Mouse (Mus musculus): ENCODE data around the gene Sfxn3. TPM values are rescaled to one million over a fixed set of nuclear protein-coding genes. Genes with fewer than 3 reads are reported as not detected.
"Not testable (repeated sequence)": the region's sequence is repeated elsewhere in the genome, so short reads cannot be mapped to it uniquely, and the experiment has no call there.

Sfxn3 gene
- polyA plus RNA-seq, 1 experiment = 8.8 TPM

- Histone ChIP-seq H3K27me3 (ENCODE audit: control insufficient read depth, insufficient read depth, low read length) (no peaks in the 10 kb centered on the region), H3K4me1 (ENCODE audit: control insufficient read depth, insufficient read depth, insufficient read length, low read length) (peaks cover 15% of the 10 kb centered on the region), H3K27ac (ENCODE audit: insufficient read depth, low read depth, low read length) (no peak overlapping the region), H3K36me3 (ENCODE audit: control insufficient read depth, insufficient read depth, low read length) (no peaks in the 10 kb centered on the region), H3K4me3 (ENCODE audit: low read depth, low read length) (no peak overlapping the region)
- TF ChIP-seq CTCF (IDR thresholded peaks at IDR 0.05; ENCODE audit: extremely low read depth, insufficient read length, insufficient replicate concordance, low read depth, low read length) (peak; percentile 23; the same call in 1 of the 2 replicates), POLR2A (IDR thresholded peaks at IDR 0.05; ENCODE audit: low read depth, low read length) (no peak)
- 62% methylated on average over 17 of the region's 17 CpGs for WGBS
Observed at GRCm38 (mm10) chr19:45032570-45033332, 14.6 kb upstream of the Sfxn3 start.

GRCm38 (mm10) chr19:45036867-45037266 lies 10.4 kb upstream of the Sfxn3 start:
- WGBS = 42% methylated on average over 16 of the region's 16 CpGs
- Histone ChIP-seq H3K4me3 (ENCODE audit: low read depth, low read length) (no peak overlapping the region), H3K27ac (ENCODE audit: insufficient read depth, low read depth, low read length) (no peak overlapping the region), H3K4me1 (ENCODE audit: control insufficient read depth, insufficient read depth, insufficient read length, low read length) (no peaks in the 10 kb centered on the region), H3K36me3 (ENCODE audit: control insufficient read depth, insufficient read depth, low read length) (no peaks in the 10 kb centered on the region), H3K27me3 (ENCODE audit: control insufficient read depth, insufficient read depth, low read length) (no peaks in the 10 kb centered on the region)
- TF ChIP-seq POLR2A (IDR thresholded peaks at IDR 0.05; ENCODE audit: low read depth, low read length) = no peak
- TF ChIP-seq CTCF (IDR thresholded peaks at IDR 0.05; ENCODE audit: extremely low read depth, insufficient read length, insufficient replicate concordance, low read depth, low read length) = 0 out of 2 replicates have a peak, but pooled peaks have one; percentile 37

- H3K4me3 ChIP-seq (ENCODE audit: low read depth, low read length); H3K27ac ChIP-seq (ENCODE audit: insufficient read depth, low read depth, low read length); H3K36me3 ChIP-seq (ENCODE audit: control insufficient read depth, insufficient read depth, low read length); H3K27me3 ChIP-seq (ENCODE audit: control insufficient read depth, insufficient read depth, low read length); H3K4me1 ChIP-seq (ENCODE audit: control insufficient read depth, insufficient read depth, insufficient read length, low read length): not testable (repeated sequence)
- WGBS = 85% methylated on average over 7 of the region's 7 CpGs
Observed at GRCm38 (mm10) chr19:45038198-45038597, 9.1 kb upstream of the Sfxn3 start.

DNA sequence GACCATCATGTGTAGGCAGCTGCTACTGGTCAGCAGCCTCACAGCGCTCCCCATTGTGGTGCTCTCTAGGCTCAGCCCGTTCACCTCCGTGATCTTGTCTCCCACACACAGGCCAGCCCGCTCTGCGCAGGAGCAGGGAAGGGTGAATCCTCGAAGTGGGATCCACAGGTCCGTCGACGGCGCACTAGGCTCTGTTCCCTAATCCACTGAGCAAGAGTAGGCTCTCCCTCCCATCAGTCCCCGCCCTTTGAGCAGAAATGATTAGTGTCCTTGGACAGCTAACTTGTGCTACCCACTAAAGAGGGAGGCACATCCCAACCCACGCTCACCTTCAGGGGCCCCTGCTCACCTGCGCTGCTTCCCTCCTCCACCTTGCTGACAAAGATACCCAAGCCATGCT lies 7.1 kb upstream of the Sfxn3 start:
- no peak overlapping the region for H3K27ac ChIP-seq (ENCODE audit: insufficient read depth, low read depth, low read length)
- no peak overlapping the region for H3K4me3 ChIP-seq (ENCODE audit: low read depth, low read length)
- H3K4me1 ChIP-seq (ENCODE audit: control insufficient read depth, insufficient read depth, insufficient read length, low read length) = peaks cover 5% of the 10 kb centered on the region; the same call in 1 of the 2 replicates
- no peaks in the 10 kb centered on the region for H3K27me3 ChIP-seq (ENCODE audit: control insufficient read depth, insufficient read depth, low read length)
- TF ChIP-seq POLR2A (IDR thresholded peaks at IDR 0.05; ENCODE audit: low read depth, low read length) (no peak), CTCF (IDR thresholded peaks at IDR 0.05; ENCODE audit: extremely low read depth, insufficient read length, insufficient replicate concordance, low read depth, low read length) (no peak)
- no peaks in the 10 kb centered on the region for H3K36me3 ChIP-seq (ENCODE audit: control insufficient read depth, insufficient read depth, low read length)
- WGBS = 54% methylated on average over 13 of the region's 13 CpGs

DNA sequence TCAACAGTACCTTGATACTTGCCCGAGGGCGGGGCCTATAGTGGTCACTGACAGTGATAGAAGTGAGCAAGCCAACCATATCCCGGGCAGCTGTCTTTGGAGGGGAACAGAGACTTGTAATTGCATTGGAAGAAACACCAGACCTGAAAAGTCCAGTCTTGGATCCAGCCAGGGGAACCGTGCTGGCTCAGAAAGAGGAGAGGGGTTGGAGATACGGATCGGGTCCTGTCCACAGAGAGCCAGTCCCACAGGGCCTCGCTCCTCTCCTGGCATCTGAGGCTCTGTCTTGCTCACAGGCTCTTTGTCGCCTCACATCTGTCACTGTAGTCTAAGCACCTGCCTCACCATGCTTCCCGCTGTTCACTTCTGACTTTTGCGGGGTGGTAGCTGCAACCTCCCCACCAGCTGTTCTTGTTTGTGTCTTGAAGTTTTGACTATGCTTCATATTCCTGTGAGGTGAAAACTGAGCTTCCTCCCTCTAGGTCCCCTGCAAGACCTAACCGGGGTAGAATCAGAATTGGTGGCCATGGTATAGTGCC lies 2.8 kb upstream of the Sfxn3 start:
- Histone ChIP-seq H3K27me3 (ENCODE audit: control insufficient read depth, insufficient read depth, low read length) (no peaks in the 10 kb centered on the region), H3K4me3 (ENCODE audit: low read depth, low read length) (no peak overlapping the region), H3K36me3 (ENCODE audit: control insufficient read depth, insufficient read depth, low read length) (no peaks in the 10 kb centered on the region), H3K27ac (ENCODE audit: insufficient read depth, low read depth, low read length) (no peak overlapping the region), H3K4me1 (ENCODE audit: control insufficient read depth, insufficient read depth, insufficient read length, low read length) (peaks cover 7% of the 10 kb centered on the region)
- WGBS = 79% methylated on average over 11 of the region's 11 CpGs
- no peak for TF ChIP-seq CTCF (IDR thresholded peaks at IDR 0.05; ENCODE audit: extremely low read depth, insufficient read length, insufficient replicate concordance, low read depth, low read length)

GRCm38 (mm10) chr19:45045236-45045635 lies 2.1 kb upstream of the Sfxn3 start:
- WGBS = 77% methylated on average over 15 of the region's 15 CpGs
- Histone ChIP-seq H3K4me1 (ENCODE audit: control insufficient read depth, insufficient read depth, insufficient read length, low read length) (peaks cover 7% of the 10 kb centered on the region), H3K36me3 (ENCODE audit: control insufficient read depth, insufficient read depth, low read length) (no peaks in the 10 kb centered on the region), H3K4me3 (ENCODE audit: low read depth, low read length) (no peak overlapping the region), H3K27ac (ENCODE audit: insufficient read depth, low read depth, low read length) (no peak overlapping the region), H3K27me3 (ENCODE audit: control insufficient read depth, insufficient read depth, low read length) (no peaks in the 10 kb centered on the region)
- TF ChIP-seq POLR2A (IDR thresholded peaks at IDR 0.05; ENCODE audit: low read depth, low read length) (no peak), CTCF (IDR thresholded peaks at IDR 0.05; ENCODE audit: extremely low read depth, insufficient read length, insufficient replicate concordance, low read depth, low read length) (no peak)

DNA sequence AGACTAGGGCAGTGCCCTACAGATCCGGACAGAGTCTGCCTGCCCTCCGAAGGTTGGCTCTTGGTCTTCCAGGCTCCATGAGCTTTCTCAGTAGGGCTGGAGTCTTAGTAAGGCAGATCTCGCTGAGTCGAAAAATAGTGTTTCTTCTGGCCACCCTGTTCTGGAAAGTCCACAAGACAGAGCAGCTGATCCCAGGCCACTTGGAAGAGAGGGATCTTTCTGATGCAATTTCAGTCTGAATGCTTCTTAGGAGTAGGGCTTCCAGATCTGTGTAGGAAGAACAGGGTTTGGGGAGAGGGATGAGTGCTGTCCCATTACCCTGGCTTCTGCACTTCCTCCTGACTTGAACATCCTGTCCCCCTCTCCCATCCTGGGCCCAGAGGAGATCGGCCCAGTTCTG lies 1.7 kb upstream of the Sfxn3 start, which contains the start of gene Pdzd7:
TSS of gene Pdzd7 (minus strand) at position 67 of the 400 bp plus-strand sequence.
- no peak for TF ChIP-seq POLR2A (IDR thresholded peaks at IDR 0.05; ENCODE audit: low read depth, low read length)
- TF ChIP-seq CTCF (IDR thresholded peaks at IDR 0.05; ENCODE audit: extremely low read depth, insufficient read length, insufficient replicate concordance, low read depth, low read length) = no peak
- 86% methylated on average over 5 of the region's 5 CpGs for WGBS

More for the DNA sequence above, 1.7 kb upstream of the Sfxn3 start, which contains the start of gene Pdzd7:
- Histone ChIP-seq H3K4me3 (ENCODE audit: low read depth, low read length) (peak within 1 kb of the TSS; percentile 68), H3K27ac (ENCODE audit: insufficient read depth, low read depth, low read length) (no peak within 1 kb of the TSS), H3K36me3 (ENCODE audit: control insufficient read depth, insufficient read depth, low read length) (no peaks in the 10 kb centered on the region), H3K4me1 (ENCODE audit: control insufficient read depth, insufficient read depth, insufficient read length, low read length) (peaks cover 7% of the 10 kb centered on the region), H3K27me3 (ENCODE audit: control insufficient read depth, insufficient read depth, low read length) (no peaks in the 10 kb centered on the region)
